Mouse (Mus musculus) midbrain, embryonic 16.5 days (tissue): Measurements from ENCODE around the gene Olfr507. TPM values are rescaled to one million over a fixed set of nuclear protein-coding genes. Genes with fewer than 3 reads are reported as not detected.
"Not testable (repeated sequence)": the region's sequence is repeated elsewhere in the genome, so short reads cannot be mapped to it uniquely, and the experiment has no call there.

Experiments
- ATAC-seq: fragments of 200-750 bp; cut with Nextera tagmentation; 2 replicates; pipeline ENCODE4 v1.8.0; 2017; ENCODE audit warnings: moderate TSS enrichment
- H3K27ac ChIP-seq: fragments of 300-500 bp; sonication (generic); 2 replicates; pipeline ENCODE4 v1.5.1; 2014; ENCODE audit warnings: mild to moderate bottlenecking, low read length, mixed read lengths
- H3K27me3 ChIP-seq: fragments of 300-500 bp; sonication (generic); 2 replicates; pipeline ENCODE4 v1.6.1; 2014; ENCODE audit warnings: low read depth, low read length, mixed read lengths; ENCODE audit not compliant: control insufficient read depth, insufficient read depth
- H3K36me3 ChIP-seq: fragments of 300-500 bp; sonication (generic); 2 replicates; pipeline ENCODE4 v1.6.1; 2014; ENCODE audit warnings: mild to moderate bottlenecking, low read length, moderate library complexity, mixed read lengths; ENCODE audit not compliant: control insufficient read depth, insufficient read depth
- H3K4me1 ChIP-seq: fragments of 300-500 bp; sonication (generic); 2 replicates; pipeline ENCODE4 v1.6.1; 2014; ENCODE audit warnings: mild to moderate bottlenecking, low read length, mixed read lengths; ENCODE audit not compliant: control insufficient read depth, insufficient read depth
- H3K4me2 ChIP-seq: fragments of 300-500 bp; sonication (generic); 2 replicates; pipeline ENCODE4 v1.6.1; 2014; ENCODE audit warnings: mild to moderate bottlenecking, low read length, mixed read lengths
- H3K4me3 ChIP-seq: fragments of 300-500 bp; sonication (generic); 2 replicates; pipeline ENCODE4 v1.5.1; 2014; ENCODE audit warnings: low read depth, mild to moderate bottlenecking, low read length, moderate library complexity, mixed read lengths
- H3K9ac ChIP-seq: fragments of 300-500 bp; sonication (generic); 2 replicates; pipeline ENCODE4 v1.6.1; 2014; ENCODE audit warnings: low read depth, low read length, mixed read lengths
- H3K9me3 ChIP-seq: fragments of 300-500 bp; sonication (generic); replicated peaks from 2 replicates; pipeline ENCODE4 v1.6.1; 2014; ENCODE audit warnings: mild to moderate bottlenecking, low read length, mixed read lengths; ENCODE audit not compliant: control insufficient read depth, poor library complexity, severe bottlenecking
- WGBS: fragments of 180-500 bp; shearing (Covaris S2); extraction: QIAGEN DNeasy Blood & Tissue Kit; methylation state at CpG from one replicate; pipeline ENCODE4 v1.1.7; 2014; 5-methylcytosine and 5-hydroxymethylcytosine counted together
- polyA plus RNA-seq: library from polyadenylated mRNA; unstranded; fragments of >200 nt; fragmentation: Nextera tagmentation; extraction: Ambion mirVana; gene quantifications from 2 replicates; pipeline ENCODE4 v1.2.1, GENCODE M21; 2015

Olfr507 gene
- not detected in 2 replicates for polyA plus RNA-seq

- Histone ChIP-seq H3K9me3 (no peaks in the 10 kb centered on the region), H3K4me1 (no peaks in the 10 kb centered on the region), H3K27ac (no peak within 1 kb of the TSS), H3K36me3 (no peaks in the 10 kb centered on the region), H3K4me2 (no peak within 1 kb of the TSS), H3K27me3 (no peaks in the 10 kb centered on the region), H3K9ac (no peak within 1 kb of the TSS), H3K4me3 (no peak within 1 kb of the TSS)
- WGBS, result 79% methylated on average over 2 of the region's 2 CpGs
- ATAC-seq, result no peak
Measured at GRCm38 (mm10) chr7:108621514-108621913, at the start of gene Olfr507. Gene Olfr507 (plus strand): TSS chr7:108621814.

- no peak overlapping the region for H3K4me3 ChIP-seq
- 100% methylated on average over 1 of the region's 1 CpGs for WGBS
- H3K4me1 ChIP-seq, result no peaks in the 10 kb centered on the region
- no peaks in the 10 kb centered on the region for H3K27me3 ChIP-seq
- no peak for ATAC-seq
- no peaks in the 10 kb centered on the region for H3K9me3 ChIP-seq
- no peak overlapping the region for H3K27ac ChIP-seq
- no peaks in the 10 kb centered on the region for H3K36me3 ChIP-seq
- H3K9ac ChIP-seq, result no peak overlapping the region
- no peak overlapping the region for H3K4me2 ChIP-seq
Measured at GRCm38 (mm10) chr7:108589797-108590196, 31.8 kb upstream of the Olfr507 start.

- not testable (repeated sequence) for H3K4me2 ChIP-seq, H3K27ac ChIP-seq, H3K36me3 ChIP-seq, H3K27me3 ChIP-seq, H3K9me3 ChIP-seq, H3K4me3 ChIP-seq, H3K9ac ChIP-seq, H3K4me1 ChIP-seq, ATAC-seq
- 74% methylated on average over 3 of the region's 3 CpGs for WGBS
Measured at GRCm38 (mm10) chr7:108601916-108602315, 19.7 kb upstream of the Olfr507 start.

GRCm38 (mm10) chr7:108610487-108610886 lies 11.1 kb upstream of the Olfr507 start, which contains the start of gene Olfr506:
Gene Olfr506 (plus strand): TSS chr7:108610787.
- no peak for ATAC-seq
- H3K27me3 ChIP-seq, result no peaks in the 10 kb centered on the region

GRCm38 (mm10) chr7:108614110-108614509 lies 7.5 kb upstream of the Olfr507 start:
- Histone ChIP-seq H3K4me1 (no peaks in the 10 kb centered on the region), H3K4me3 (no peak overlapping the region), H3K36me3 (no peaks in the 10 kb centered on the region), H3K4me2 (no peak overlapping the region), H3K9ac (no peak overlapping the region), H3K27me3 (no peaks in the 10 kb centered on the region), H3K27ac (no peak overlapping the region), H3K9me3 (no peaks in the 10 kb centered on the region)
- no peak for ATAC-seq
- WGBS, result 95% methylated on average over 2 of the region's 2 CpGs

More at GRCm38 (mm10) chr7:108610487-108610886, 11.1 kb upstream of the Olfr507 start, which contains the start of gene Olfr506:
- Histone ChIP-seq H3K4me1 (no peaks in the 10 kb centered on the region), H3K9me3 (no peaks in the 10 kb centered on the region), H3K36me3 (no peaks in the 10 kb centered on the region), H3K4me2 (no peak within 1 kb of the TSS), H3K4me3 (no peak within 1 kb of the TSS), H3K27ac (no peak within 1 kb of the TSS), H3K9ac (no peak within 1 kb of the TSS)

- H3K4me1 ChIP-seq, H3K36me3 ChIP-seq, H3K27ac ChIP-seq, H3K9me3 ChIP-seq, H3K4me2 ChIP-seq, H3K9ac ChIP-seq, ATAC-seq, H3K27me3 ChIP-seq, H3K4me3 ChIP-seq: not testable (repeated sequence)
- 57% methylated on average over 3 of the region's 3 CpGs for WGBS
Measured at GRCm38 (mm10) chr7:108616781-108617180, 4.8 kb upstream of the Olfr507 start.

GRCm38 (mm10) chr7:108629694-108630093 lies 8.1 kb downstream of the Olfr507 start, which contains the start of gene Olfr508:
Gene Olfr508 (plus strand): TSS chr7:108629994.
- Histone ChIP-seq H3K27me3 (no peaks in the 10 kb centered on the region), H3K9ac (no peak within 1 kb of the TSS), H3K27ac (no peak within 1 kb of the TSS), H3K9me3 (no peaks in the 10 kb centered on the region), H3K4me2 (no peak within 1 kb of the TSS), H3K4me1 (no peaks in the 10 kb centered on the region), H3K4me3 (no peak within 1 kb of the TSS), H3K36me3 (no peaks in the 10 kb centered on the region)
- ATAC-seq, result no peak
- WGBS, result 85% methylated on average over 3 of the region's 3 CpGs

GRCm38 (mm10) chr7:108651806-108652205 lies 30.2 kb downstream of the Olfr507 start, which contains the start of gene Olfr509:
Gene Olfr509 (minus strand): TSS chr7:108651906.
- Histone ChIP-seq H3K9me3 (no peaks in the 10 kb centered on the region), H3K4me1 (no peaks in the 10 kb centered on the region), H3K27ac (no peak within 1 kb of the TSS), H3K4me3 (no peak within 1 kb of the TSS), H3K27me3 (no peaks in the 10 kb centered on the region), H3K9ac (no peak within 1 kb of the TSS), H3K4me2 (no peak within 1 kb of the TSS), H3K36me3 (no peaks in the 10 kb centered on the region)
- ATAC-seq, result no peak

- no peak overlapping the region for H3K4me2 ChIP-seq
- ATAC-seq, result no peak
- no peak overlapping the region for H3K9ac ChIP-seq
- H3K4me3 ChIP-seq, result no peak overlapping the region
- no peaks in the 10 kb centered on the region for H3K4me1 ChIP-seq
- H3K27ac ChIP-seq, result no peak overlapping the region
- WGBS, result 86% methylated on average over 3 of the region's 3 CpGs
- H3K9me3 ChIP-seq, result no peaks in the 10 kb centered on the region
- H3K27me3 ChIP-seq, result no peaks in the 10 kb centered on the region
- H3K36me3 ChIP-seq, result no peaks in the 10 kb centered on the region
Measured at GRCm38 (mm10) chr7:108662419-108662818, 40.8 kb downstream of the Olfr507 start.
